Mouse (Mus musculus) C2C12 (cell line): ENCODE data around the gene Ank3.

ENCODE experiments used
- CTCF ChIP-seq: IDR thresholded peaks from one replicate; pipeline ENCODE4 v1.5.1; 2011; ENCODE audit not compliant: control insufficient read depth, insufficient read depth, insufficient read length
- MAX ChIP-seq: IDR thresholded peaks from one replicate; pipeline ENCODE4 v1.6.1; 2011; ENCODE audit warnings: mild to moderate bottlenecking, control low read depth
- MYOD1 ChIP-seq: IDR thresholded peaks from one replicate; pipeline ENCODE4 v1.6.1; 2011; ENCODE audit warnings: low read depth; ENCODE audit not compliant: control insufficient read depth, insufficient read length
- USF1 ChIP-seq: IDR thresholded peaks from one replicate; pipeline ENCODE4 v1.6.1; 2011; ENCODE audit warnings: low read depth, mild to moderate bottlenecking, control low read depth, moderate library complexity

DNA sequence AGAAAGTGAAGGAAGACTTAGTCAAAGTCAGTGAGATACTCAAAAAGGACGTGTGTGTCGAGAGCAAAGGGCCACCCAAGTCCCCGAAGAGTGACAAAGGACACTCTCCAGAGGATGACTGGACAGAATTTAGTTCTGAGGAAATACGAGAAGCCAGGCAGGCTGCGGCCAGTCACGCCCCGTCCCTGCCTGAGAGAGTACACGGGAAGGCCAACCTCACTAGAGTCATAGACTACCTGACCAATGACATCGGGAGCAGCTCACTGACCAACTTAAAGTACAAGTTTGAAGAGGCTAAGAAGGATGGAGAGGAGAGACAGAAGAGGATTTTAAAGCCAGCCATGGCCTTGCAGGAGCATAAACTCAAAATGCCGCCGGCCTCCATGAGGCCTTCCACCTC is 588.9 kb downstream of the Ank3 start:
- no peak for TF ChIP-seq CTCF
- TF ChIP-seq USF1 = no peak
- TF ChIP-seq MAX = no peak
- no peak for TF ChIP-seq MYOD1
